Mouse (Mus musculus) stomach, postnatal 0 days (tissue): ENCODE measurements around the gene Ttll12. TPM values are rescaled to one million over a fixed set of nuclear protein-coding genes. Genes with fewer than 3 reads are reported as not detected.

Experiments used
- ATAC-seq: fragments of 200-750 bp; cut with Nextera tagmentation; 2 replicates; pipeline ENCODE4 v1.8.0; 2017; ENCODE audit not compliant: low FRiP score, low TSS enrichment
- DNase-seq: peaks from one replicate; pipeline ENCODE4 v3.0.0-alpha.2; 2016; ENCODE audit warnings: low spot score
- H3K27ac ChIP-seq: fragments of 300-500 bp; sonication (generic); replicated peaks from 2 replicates; pipeline ENCODE4 v1.5.1; 2014; ENCODE audit warnings: mild to moderate bottlenecking, control low read depth
- H3K27me3 ChIP-seq: fragments of 300-500 bp; sonication (generic); 2 replicates; pipeline ENCODE4 v1.6.1; 2014; ENCODE audit warnings: low read length; ENCODE audit not compliant: control insufficient read depth, insufficient read depth
- H3K36me3 ChIP-seq: fragments of 300-500 bp; sonication (generic); 2 replicates; pipeline ENCODE4 v1.6.1; 2014; ENCODE audit warnings: low read length, mixed read lengths; ENCODE audit not compliant: control insufficient read depth, insufficient read depth
- H3K4me1 ChIP-seq: fragments of 300-500 bp; sonication (generic); replicated peaks from 2 replicates; pipeline ENCODE4 v1.6.1; 2014; ENCODE audit warnings: antibody characterized with exemption; ENCODE audit not compliant: control insufficient read depth, insufficient read depth
- H3K4me2 ChIP-seq: fragments of 300-500 bp; sonication (generic); replicated peaks from 2 replicates; pipeline ENCODE4 v1.6.1; 2014; ENCODE audit warnings: low read depth, mild to moderate bottlenecking, control low read depth, moderate library complexity
- H3K4me3 ChIP-seq: fragments of 300-500 bp; sonication (generic); 2 replicates; pipeline ENCODE4 v1.5.1; 2014; ENCODE audit warnings: low read depth, low read length, control low read depth
- H3K9ac ChIP-seq: fragments of 300-500 bp; sonication (generic); 2 replicates; pipeline ENCODE4 v1.6.1; 2014; ENCODE audit warnings: mild to moderate bottlenecking, low read length, control low read depth, mixed read lengths
- H3K9me3 ChIP-seq: fragments of 300-500 bp; sonication (generic); 2 replicates; pipeline ENCODE4 v1.6.1; 2016; ENCODE audit warnings: low read length; ENCODE audit not compliant: control insufficient read depth
- CTCF ChIP-seq: IDR thresholded peaks from 2 replicates; pipeline ENCODE4 v1.5.1; 2016; ENCODE audit warnings: antibody characterized with exemption, low read depth, mild to moderate bottlenecking, moderate library complexity
- EP300 ChIP-seq: optimal IDR thresholded peaks from 2 replicates; pipeline ENCODE3; 2016; ENCODE audit warnings: antibody characterized with exemption
- WGBS: fragments of 180-500 bp; shearing (Covaris S2); extraction: QIAGEN DNeasy Blood & Tissue Kit; methylation state at CpG from one replicate; pipeline ENCODE4 v1.1.7; 2014; 5-methylcytosine and 5-hydroxymethylcytosine counted together
- polyA plus RNA-seq: library from polyadenylated mRNA; unstranded; fragments of >200 nt; fragmentation: Nextera tagmentation; extraction: Ambion mirVana; gene quantifications from 2 replicates; pipeline ENCODE4 v1.2.1, GENCODE M21; 2015

Gene Ttll12
- polyA plus RNA-seq, 1 experiment from 2014 or later, result 17.3 TPM

DNA sequence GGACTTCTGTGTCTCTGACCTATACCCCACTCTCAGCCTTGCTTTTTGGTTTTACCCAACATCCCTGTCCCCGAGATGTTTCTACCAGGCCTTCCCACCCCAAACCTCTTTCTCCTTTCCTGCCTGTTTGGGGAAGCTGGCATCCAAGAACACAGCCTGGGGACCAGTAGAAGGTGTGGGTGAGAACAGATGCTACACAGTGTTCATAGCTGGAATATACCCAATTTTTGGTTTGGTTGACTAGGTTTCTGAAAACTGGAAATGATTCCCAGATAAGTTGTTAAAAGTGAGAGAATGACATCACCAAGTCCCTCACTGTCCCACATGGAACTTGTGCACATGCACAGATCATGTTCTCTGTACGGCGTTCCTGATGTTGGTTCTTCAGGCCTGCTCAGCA is 20.3 kb upstream of the Ttll12 start:
- DNase-seq, result no peak
- H3K36me3 ChIP-seq, result no peaks in the 10 kb centered on the region
- no peak overlapping the region for H3K4me3 ChIP-seq
- no peak overlapping the region for H3K9ac ChIP-seq
- TF ChIP-seq CTCF, result no peak
- no peak for TF ChIP-seq EP300
- no peaks in the 10 kb centered on the region for H3K27me3 ChIP-seq
- 79% methylated on average over 3 of the region's 3 CpGs for WGBS
- no peak overlapping the region for H3K27ac ChIP-seq
- no peaks in the 10 kb centered on the region for H3K9me3 ChIP-seq
- H3K4me2 ChIP-seq, result no peak overlapping the region
- no peaks in the 10 kb centered on the region for H3K4me1 ChIP-seq
- ATAC-seq, result no peak

GRCm38 (mm10) chr15:83607115-83607802 is 12.3 kb upstream of the Ttll12 start:
- 48% methylated on average over 15 of the region's 15 CpGs for WGBS
- H3K9me3 ChIP-seq, result no peaks in the 10 kb centered on the region
- no peak overlapping the region for H3K9ac ChIP-seq
- no peaks in the 10 kb centered on the region for H3K27me3 ChIP-seq
- no peak for TF ChIP-seq EP300
- peak; percentile 93 for TF ChIP-seq CTCF
- no peak overlapping the region for H3K27ac ChIP-seq
- H3K36me3 ChIP-seq, result no peaks in the 10 kb centered on the region
- no peak overlapping the region for H3K4me3 ChIP-seq
- peak; percentile 70 for ATAC-seq
- peak; percentile 79 for DNase-seq
- H3K4me2 ChIP-seq, result no peak overlapping the region
- no peaks in the 10 kb centered on the region for H3K4me1 ChIP-seq

- no peaks in the 10 kb centered on the region for H3K9me3 ChIP-seq
- TF ChIP-seq EP300, result no peak
- TF ChIP-seq CTCF, result no peak
- no peaks in the 10 kb centered on the region for H3K27me3 ChIP-seq
- H3K27ac ChIP-seq, result no peak overlapping the region
- H3K9ac ChIP-seq, result no peak overlapping the region
- WGBS, result 88% methylated on average over 8 of the region's 8 CpGs
- no peak overlapping the region for H3K4me3 ChIP-seq
- ATAC-seq (no peak), DNase-seq (no peak)
- no peak overlapping the region for H3K4me2 ChIP-seq
- no peaks in the 10 kb centered on the region for H3K4me1 ChIP-seq
- no peaks in the 10 kb centered on the region for H3K36me3 ChIP-seq
Measured at GRCm38 (mm10) chr15:83606700-83607099, 11.7 kb upstream of the Ttll12 start.

DNA sequence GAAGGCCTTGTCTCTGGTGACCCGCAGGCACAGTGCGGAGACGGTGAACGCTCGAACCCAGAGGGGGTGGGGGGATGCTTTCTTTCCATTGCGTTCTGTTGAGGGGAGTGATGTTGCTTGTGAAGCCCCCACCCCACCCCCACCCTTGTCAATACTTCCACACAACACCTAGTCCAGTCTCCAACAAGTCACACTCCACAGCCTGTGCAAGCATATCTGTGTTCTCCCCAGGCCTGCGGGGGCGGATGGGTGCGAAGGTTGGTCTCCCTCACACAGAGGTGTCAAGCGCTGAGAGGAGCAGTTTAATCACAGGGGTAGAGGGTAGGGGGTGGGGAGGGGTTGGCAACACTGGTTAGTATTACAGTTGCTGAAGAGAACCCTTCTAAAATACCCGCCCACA is 11.3 kb upstream of the Ttll12 start:
- DNase-seq (no peak), ATAC-seq (no peak)
- no peak overlapping the region for H3K9ac ChIP-seq
- no peak overlapping the region for H3K27ac ChIP-seq
- no peaks in the 10 kb centered on the region for H3K27me3 ChIP-seq
- H3K4me1 ChIP-seq, result no peaks in the 10 kb centered on the region
- H3K9me3 ChIP-seq, result no peaks in the 10 kb centered on the region
- H3K36me3 ChIP-seq, result no peaks in the 10 kb centered on the region
- 88% methylated on average over 11 of the region's 11 CpGs for WGBS
- H3K4me3 ChIP-seq, result no peak overlapping the region
- TF ChIP-seq EP300, result no peak
- no peak for TF ChIP-seq CTCF
- H3K4me2 ChIP-seq, result no peak overlapping the region

DNA sequence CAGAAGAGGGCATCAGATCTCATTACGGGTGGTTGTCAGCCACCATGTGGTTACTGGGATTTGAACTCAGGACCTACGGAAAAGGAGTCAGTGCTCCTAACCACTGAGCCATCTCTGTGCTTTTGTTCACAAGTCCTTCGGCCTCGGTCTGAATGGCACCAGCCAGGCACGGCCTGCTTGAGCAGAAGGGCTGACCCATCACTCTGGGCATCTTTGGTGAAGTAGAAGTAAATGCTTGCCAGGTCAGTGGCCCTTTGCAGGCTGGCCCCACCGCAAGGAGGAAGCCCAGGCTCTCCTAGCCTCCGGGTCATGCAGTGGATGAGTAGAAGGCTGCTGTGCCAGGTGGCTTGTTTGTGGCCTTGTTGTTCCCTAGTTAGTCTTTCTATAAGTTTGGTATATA is 8.5 kb upstream of the Ttll12 start:
- Histone ChIP-seq H3K4me1 (no peaks in the 10 kb centered on the region), H3K9ac (no peak overlapping the region), H3K27me3 (no peaks in the 10 kb centered on the region), H3K4me3 (no peak overlapping the region), H3K9me3 (no peaks in the 10 kb centered on the region), H3K27ac (no peak overlapping the region), H3K4me2 (no peak overlapping the region), H3K36me3 (no peaks in the 10 kb centered on the region)
- no peak for DNase-seq
- 95% methylated on average over 7 of the region's 7 CpGs for WGBS
- ATAC-seq, result no peak
- TF ChIP-seq CTCF, result no peak
- no peak for TF ChIP-seq EP300

GRCm38 (mm10) chr15:83603046-83603396 is 8.1 kb upstream of the Ttll12 start:
- no peak overlapping the region for H3K4me2 ChIP-seq
- no peak overlapping the region for H3K27ac ChIP-seq

More at GRCm38 (mm10) chr15:83603046-83603396, 8.1 kb upstream of the Ttll12 start:
- no peaks in the 10 kb centered on the region for H3K4me1 ChIP-seq
- H3K9me3 ChIP-seq, result no peaks in the 10 kb centered on the region
- ATAC-seq, result no peak
- H3K27me3 ChIP-seq, result no peaks in the 10 kb centered on the region
- DNase-seq, result no peak
- H3K4me3 ChIP-seq, result no peak overlapping the region
- no peak overlapping the region for H3K9ac ChIP-seq
- no peak for TF ChIP-seq EP300
- peak; percentile 4; the same call in 1 of the 2 replicates for TF ChIP-seq CTCF
- H3K36me3 ChIP-seq, result no peaks in the 10 kb centered on the region
- 97% methylated on average over 1 of the region's 1 CpGs for WGBS
